Mouse (Mus musculus): ENCODE data around the gene Proser3. TPM values are rescaled to one million over a fixed set of nuclear protein-coding genes. Genes with fewer than 3 reads are reported as not detected.
A peak's percentile ranks its signal among the peaks of the same experiment; 100 is the strongest.

Proser3 gene
- total RNA-seq, 4 experiments from 2014 or later: 3.1 to 4.5 (median 3.9) TPM

GRCm38 (mm10) chr7:30490251-30490956, 61.7 kb downstream of the Proser3 start:
- no peak for DNase-seq (ENCODE audit: low spot score)

Small RNA genes lying within 50 kb of the gene (microRNA-seq; reads per million reads assigned to microRNA genes)
- gene Gm38670 (8.7 reads per million, percentile 22 among the genes with 10 or more reads in this experiment), gene Mir3569 (not detected)

Other genes with a start within 250 kb of the Proser3 start
- gene Alkbh6, start 243.6 kb downstream of the Proser3 start, total RNA-seq (2022): 10 to 100 TPM; 28.6 to 34.0 (median 32.5) TPM
- gene Syne4, start 237.5 kb downstream of the Proser3 start, total RNA-seq (2022): 1 to 10 TPM in 1 of 4 experiments, under 1 TPM in 3; 0.46 to 1.9 (median 0.76) TPM
- 1 to 10 TPM in 1 of 4 experiments, under 1 TPM in 3; 0.62 to 1.2 (median 0.79) TPM for gene E130208F15Rik, start 230.6 kb downstream of the Proser3 start, total RNA-seq (2022)
- 10 to 100 TPM; 14.0 to 16.2 (median 15.1) TPM for gene Sdhaf1, start 228.4 kb downstream of the Proser3 start, total RNA-seq (2022)
- 1 to 10 TPM; 1.3 to 2.4 (median 1.6) TPM for gene Lrfn3, start 189.5 kb downstream of the Proser3 start, total RNA-seq (2022)
- 10 to 100 TPM; 13.5 to 26.2 (median 16.5) TPM for gene Tyrobp, start 138.5 kb downstream of the Proser3 start, total RNA-seq (2022)
- not detected for gene Hcst, start 132.4 kb downstream of the Proser3 start, total RNA-seq (2022)
- under 1 TPM in 3 of 4 experiments, not detected in 1; 0.12 to 0.46 (median 0.28) TPM for gene Nfkbid, start 130.6 kb downstream of the Proser3 start, total RNA-seq (2022)
- 1 to 10 TPM; 3.2 to 4.2 (median 3.6) TPM for gene Aplp1, start 106.8 kb downstream of the Proser3 start, total RNA-seq (2022)
- gene Kirrel2, start 94.6 kb downstream of the Proser3 start, total RNA-seq (2022): not detected
- gene Nphs1, start 94.0 kb downstream of the Proser3 start, total RNA-seq (2022): not detected
- not detected for gene Prodh2, start 58.7 kb downstream of the Proser3 start, total RNA-seq (2022)
- gene Arhgap33, start 17.2 kb downstream of the Proser3 start, total RNA-seq (2022): under 1 TPM; 0.32 to 0.60 (median 0.36) TPM
- gene Hspb6, start 121 bp downstream of the Proser3 start, total RNA-seq (2022): 1,000 to 10,000 TPM in 1 of 4 experiments, 100 to 1,000 TPM in 3; 852 to 1,087 (median 985) TPM
- gene Lin37, start 7.5 kb upstream of the Proser3 start, total RNA-seq (2022): 10 to 100 TPM; 13.5 to 21.0 (median 14.6) TPM
- gene U2af1l4, start 11.0 kb upstream of the Proser3 start, total RNA-seq (2022): 10 to 100 TPM; 62.1 to 70.3 (median 67.2) TPM
- 1 to 10 TPM in 2 of 4 experiments, under 1 TPM in 2; 0.80 to 1.6 (median 1.2) TPM for gene Gm49396, start 11.0 kb upstream of the Proser3 start, total RNA-seq (2022)
- 10 to 100 TPM; 82.2 to 90.7 (median 88.5) TPM for gene Psenen, start 11.3 kb upstream of the Proser3 start, total RNA-seq (2022)
- gene Igflr1, start 13.1 kb upstream of the Proser3 start, total RNA-seq (2022): 1 to 10 TPM in 3 of 4 experiments, not detected in 1; 1.1 to 1.4 (median 1.1) TPM
- gene Kmt2b, start 36.4 kb upstream of the Proser3 start, total RNA-seq (2022): 10 to 100 TPM; 14.2 to 19.6 (median 16.2) TPM
- gene Zbtb32, start 46.6 kb upstream of the Proser3 start, total RNA-seq (2022): not detected
- under 1 TPM in 1 of 4 experiments, not detected in 3; 0.19 TPM for gene Upk1a, start 60.5 kb upstream of the Proser3 start, total RNA-seq (2022)
- 1,000 to 10,000 TPM; 4,392 to 5,023 (median 4,762) TPM for gene Cox6b1, start 73.9 kb upstream of the Proser3 start, total RNA-seq (2022)
- gene Etv2, start 83.6 kb upstream of the Proser3 start, total RNA-seq (2022): not detected
- gene Rbm42, start 98.0 kb upstream of the Proser3 start, total RNA-seq (2022): 10 to 100 TPM; 43.9 to 49.9 (median 44.7) TPM
- 1 to 10 TPM; 3.0 to 7.4 (median 6.0) TPM for gene Haus5, start 112.7 kb upstream of the Proser3 start, total RNA-seq (2022)
- under 1 TPM in 1 of 4 experiments, not detected in 3; 0.40 TPM for gene Pmis2, start 119.3 kb upstream of the Proser3 start, total RNA-seq (2022)
- under 1 TPM in 1 of 4 experiments, not detected in 3; 0.82 TPM for gene 2200002J24Rik, start 146.6 kb upstream of the Proser3 start, total RNA-seq (2022)
- gene Atp4a, start 159.9 kb upstream of the Proser3 start, total RNA-seq (2022): under 1 TPM in 3 of 4 experiments, not detected in 1; 0.09 to 0.28 (median 0.16) TPM
- gene Tmem147, start 177.2 kb upstream of the Proser3 start, total RNA-seq (2022): 100 to 1,000 TPM; 229 to 268 (median 258) TPM
- gene Gapdhs, start 191.4 kb upstream of the Proser3 start, total RNA-seq (2022): not detected
- gene Sbsn, start 199.2 kb upstream of the Proser3 start, total RNA-seq (2022): 1 to 10 TPM; 1.3 to 4.6 (median 3.0) TPM
- 1 to 10 TPM in 3 of 4 experiments, under 1 TPM in 1; 0.82 to 1.7 (median 1.4) TPM for gene Dmkn, start 211.5 kb upstream of the Proser3 start, total RNA-seq (2022)
- gene Krtdap, start 235.6 kb upstream of the Proser3 start, total RNA-seq (2022): not detected